Comparison of ENCODE assay signal across 10 mouse cellular contexts in genomic region chr15:79692334-79692733, GRCm38 (mm10). TPM values are rescaled to one million over a fixed set of nuclear protein-coding genes. Genes with fewer than 3 reads are reported as not detected.
DNase-seq lines count a peak whose midpoint lies in the region; ATAC-seq and TF ChIP-seq lines count a peak whose summit lies in the region.
"Had no signal": no experiment of that assay in that cellular context is flagged by ENCODE, and none has a peak within 500 bp of the region (broad histone marks: within the 10 kb centered on the region; RNA-seq: fewer than 3 reads in every experiment).

No protein-coding gene starts in this region.

- TF ChIP-seq POLR2A in kidney, adult 2 months (IDR thresholded peaks at IDR 0.05; ENCODE audit: low read depth, low read length) = no peak

- H3K9ac ChIP-seq in kidney, embryonic 15.5 days = no peak overlapping the region
- H3K9ac ChIP-seq in embryonic facial prominence, embryonic 12.5 days = no peak overlapping the region
- peak overlapping the region; percentile 87 for H3K9ac ChIP-seq in hindbrain, embryonic 13.5 days
- H3K9ac ChIP-seq in midbrain, embryonic 12.5 days (replicated peaks) = no peak overlapping the region

- intact Hi-C loops in gastrocnemius, postnatal 36 days (cut with DNase I) = no loop called here

- peaks cover 14% of the 10 kb centered on the region; the same call in 1 of the 2 replicates for H3K36me3 ChIP-seq in kidney, embryonic 15.5 days
- no peaks in the 10 kb centered on the region for H3K36me3 ChIP-seq in kidney, adult 2 months (ENCODE audit: control insufficient read depth, insufficient read depth, low read length)
- peaks cover 16% of the 10 kb centered on the region; the same call in 1 of the 2 replicates for H3K36me3 ChIP-seq in embryonic facial prominence, embryonic 12.5 days
- peaks cover 12% of the 10 kb centered on the region; the same call in 1 of the 2 replicates for H3K36me3 ChIP-seq in hindbrain, embryonic 13.5 days
- peaks cover 16% of the 10 kb centered on the region for H3K36me3 ChIP-seq in midbrain, embryonic 12.5 days

- H3K4me2 ChIP-seq in kidney, embryonic 15.5 days = peak overlapping the region; percentile 97
- peak overlapping the region; percentile 83 for H3K4me2 ChIP-seq in embryonic facial prominence, embryonic 12.5 days (replicated peaks)
- peak overlapping the region; percentile 96 for H3K4me2 ChIP-seq in hindbrain, embryonic 13.5 days
- H3K4me2 ChIP-seq in midbrain, embryonic 12.5 days (replicated peaks) = peak overlapping the region; percentile 98

- peaks cover 53% of the 10 kb centered on the region for H3K4me1 ChIP-seq in kidney, embryonic 15.5 days
- H3K4me1 ChIP-seq in kidney, adult 2 months (ENCODE audit: control insufficient read depth, insufficient read depth, low read length) = peaks cover 28% of the 10 kb centered on the region
- H3K4me1 ChIP-seq in embryonic facial prominence, embryonic 12.5 days = peaks cover 31% of the 10 kb centered on the region
- peaks cover 49% of the 10 kb centered on the region for H3K4me1 ChIP-seq in hindbrain, embryonic 13.5 days (replicated peaks)
- H3K4me1 ChIP-seq in midbrain, embryonic 12.5 days = peaks cover 42% of the 10 kb centered on the region

- no peaks in the 10 kb centered on the region for H3K9me3 ChIP-seq in kidney, embryonic 15.5 days (replicated peaks)
- H3K9me3 ChIP-seq in embryonic facial prominence, embryonic 12.5 days = no peaks in the 10 kb centered on the region
- H3K9me3 ChIP-seq in hindbrain, embryonic 13.5 days = no peaks in the 10 kb centered on the region
- H3K9me3 ChIP-seq in midbrain, embryonic 12.5 days = no peaks in the 10 kb centered on the region

- no peak for TF ChIP-seq CTCF in kidney, adult 2 months (conservative IDR thresholded peaks at IDR 0.05; ENCODE audit: insufficient read depth, insufficient read length, low read depth, low read length)

- no peaks in the 10 kb centered on the region for H3K27me3 ChIP-seq in kidney, embryonic 15.5 days
- H3K27me3 ChIP-seq in kidney, adult 2 months (replicated peaks; ENCODE audit: control insufficient read depth, insufficient read depth, low read length) = no peaks in the 10 kb centered on the region
- H3K27me3 ChIP-seq in embryonic facial prominence, embryonic 12.5 days = no peaks in the 10 kb centered on the region
- H3K27me3 ChIP-seq in hindbrain, embryonic 13.5 days = no peaks in the 10 kb centered on the region
- 0 out of 2 replicates have a peak, but pooled peaks cover 4% of the 10 kb centered on the region for H3K27me3 ChIP-seq in midbrain, embryonic 12.5 days

- no peak overlapping the region for H3K27ac ChIP-seq in kidney, embryonic 15.5 days
- no peak overlapping the region for H3K27ac ChIP-seq in kidney, adult 2 months (ENCODE audit: insufficient read depth, low read depth, low read length)
- H3K27ac ChIP-seq in embryonic facial prominence, embryonic 12.5 days = no peak overlapping the region
- H3K27ac ChIP-seq in hindbrain, embryonic 13.5 days = no peak overlapping the region
- no peak overlapping the region for H3K27ac ChIP-seq in midbrain, embryonic 12.5 days (replicated peaks)

- DNase-seq in kidney, adult 2 months = no peak
- no peak for DNase-seq in gastrocnemius, postnatal 36 days
- DNase-seq in thymus, postnatal 25 days = no peak
- no peak for DNase-seq in urinary bladder, adult 18-20 months (ENCODE audit: low spot score in 2 of 2)
- DNase-seq: kidney, postnatal 14 days; lung, adult 18-20 months had no signal

- WGBS in kidney, embryonic 15.5 days = 64% methylated on average over 5 of the region's 5 CpGs
- WGBS in kidney, adult 2 months = 84% methylated on average over 5 of the region's 5 CpGs
- 86% methylated on average over 5 of the region's 5 CpGs for WGBS in embryonic facial prominence, embryonic 12.5 days
- WGBS in hindbrain, embryonic 13.5 days = 77% methylated on average over 5 of the region's 5 CpGs
- WGBS in midbrain, embryonic 12.5 days = 77% methylated on average over 5 of the region's 5 CpGs

- ATAC-seq in kidney, embryonic 15.5 days (replicated peaks; ENCODE audit: low FRiP score) = no peak
- ATAC-seq in embryonic facial prominence, embryonic 12.5 days (ENCODE audit: insufficient number of reproducible peaks, insufficient read depth, low FRiP score, low TSS enrichment) = no peak
- ATAC-seq in hindbrain, embryonic 13.5 days (ENCODE audit: low FRiP score) = no peak
- ATAC-seq in midbrain, embryonic 12.5 days (ENCODE audit: low FRiP score, low read depth) = no peak

- no peak overlapping the region for H3K4me3 ChIP-seq in kidney, embryonic 15.5 days (replicated peaks)
- no peak overlapping the region for H3K4me3 ChIP-seq in kidney, adult 2 months (ENCODE audit: insufficient read depth, low read depth, low read length)
- no peak overlapping the region for H3K4me3 ChIP-seq in embryonic facial prominence, embryonic 12.5 days
- H3K4me3 ChIP-seq in hindbrain, embryonic 13.5 days = peak overlapping the region; percentile 70
- H3K4me3 ChIP-seq in midbrain, embryonic 12.5 days = no peak overlapping the region

RNA-seq across cellular contexts. Expression of gene Gtpbp1, which starts 1.7 kb away (rescaled TPM):
- 32.6 and 36.5 TPM in 2 replicates for polyA plus RNA-seq in kidney, embryonic 15.5 days (2015; fragmentation: Nextera tagmentation; extraction: Ambion mirVana)
- polyA plus RNA-seq in kidney, adult 2 months (2012; rRNA removed) = 29.9 and 35.3 TPM in 2 replicates
- polyA plus RNA-seq in embryonic facial prominence, embryonic 12.5 days (2016; fragmentation: Nextera tagmentation; extraction: Ambion mirVana) = 41.5 and 43.6 TPM in 2 replicates
- 44.8 and 45.2 TPM in 2 replicates for polyA plus RNA-seq in hindbrain, embryonic 13.5 days (2015; fragmentation: Nextera tagmentation; extraction: Ambion mirVana)
- polyA plus RNA-seq in midbrain, embryonic 12.5 days (2016; fragmentation: Nextera tagmentation; extraction: Ambion mirVana) = 44.8 and 51.0 TPM in 2 replicates
- 10 to 100 TPM; 22.5 to 24.2 TPM for total RNA-seq in gastrocnemius, postnatal 36 days (2021)

RNA-seq across cellular contexts. Expression of gene Josd1, which starts 4.6 kb away (rescaled TPM):
- 19.0 and 21.1 TPM in 2 replicates for polyA plus RNA-seq in kidney, embryonic 15.5 days (2015; fragmentation: Nextera tagmentation; extraction: Ambion mirVana)
- polyA plus RNA-seq in kidney, adult 2 months (2012; rRNA removed) = 19.5 and 19.9 TPM in 2 replicates
- polyA plus RNA-seq in embryonic facial prominence, embryonic 12.5 days (2016; fragmentation: Nextera tagmentation; extraction: Ambion mirVana) = 30.1 and 32.7 TPM in 2 replicates
- polyA plus RNA-seq in hindbrain, embryonic 13.5 days (2015; fragmentation: Nextera tagmentation; extraction: Ambion mirVana) = 19.1 and 20.2 TPM in 2 replicates
- 24.8 and 27.5 TPM in 2 replicates for polyA plus RNA-seq in midbrain, embryonic 12.5 days (2016; fragmentation: Nextera tagmentation; extraction: Ambion mirVana)
- 10 to 100 TPM; 12.1 to 13.3 TPM for total RNA-seq in gastrocnemius, postnatal 36 days (2021)

RNA-seq across cellular contexts. Expression of gene Tomm22, which starts 21.7 kb away (rescaled TPM):
- 249 and 266 TPM in 2 replicates for polyA plus RNA-seq in kidney, embryonic 15.5 days (2015; fragmentation: Nextera tagmentation; extraction: Ambion mirVana)
- polyA plus RNA-seq in kidney, adult 2 months (2012; rRNA removed) = 38.2 and 52.5 TPM in 2 replicates
- polyA plus RNA-seq in embryonic facial prominence, embryonic 12.5 days (2016; fragmentation: Nextera tagmentation; extraction: Ambion mirVana) = 229 and 235 TPM in 2 replicates
- polyA plus RNA-seq in hindbrain, embryonic 13.5 days (2015; fragmentation: Nextera tagmentation; extraction: Ambion mirVana) = 246 and 253 TPM in 2 replicates
- 252 and 269 TPM in 2 replicates for polyA plus RNA-seq in midbrain, embryonic 12.5 days (2016; fragmentation: Nextera tagmentation; extraction: Ambion mirVana)
- total RNA-seq in gastrocnemius, postnatal 36 days (2021) = 10 to 100 TPM; 56.5 to 60.2 TPM

RNA-seq across cellular contexts. Expression of gene Cby1, which starts 33.3 kb away (rescaled TPM):
- 51.5 and 56.6 TPM in 2 replicates for polyA plus RNA-seq in kidney, embryonic 15.5 days (2015; fragmentation: Nextera tagmentation; extraction: Ambion mirVana)
- polyA plus RNA-seq in kidney, adult 2 months (2012; rRNA removed) = 12.0 and 15.1 TPM in 2 replicates
- 59.9 and 60.3 TPM in 2 replicates for polyA plus RNA-seq in embryonic facial prominence, embryonic 12.5 days (2016; fragmentation: Nextera tagmentation; extraction: Ambion mirVana)
- 84.2 and 85.8 TPM in 2 replicates for polyA plus RNA-seq in hindbrain, embryonic 13.5 days (2015; fragmentation: Nextera tagmentation; extraction: Ambion mirVana)
- 79.7 and 82.0 TPM in 2 replicates for polyA plus RNA-seq in midbrain, embryonic 12.5 days (2016; fragmentation: Nextera tagmentation; extraction: Ambion mirVana)
- total RNA-seq in gastrocnemius, postnatal 36 days (2021) = 10 to 100 TPM; 12.1 to 14.5 TPM

RNA-seq across cellular contexts. Expression of gene Fam227a, which starts 33.6 kb away (rescaled TPM):
- polyA plus RNA-seq in kidney, embryonic 15.5 days (2015; fragmentation: Nextera tagmentation; extraction: Ambion mirVana) = 1.3 and 1.5 TPM in 2 replicates
- 1.3 and 1.5 TPM in 2 replicates for polyA plus RNA-seq in kidney, adult 2 months (2012; rRNA removed)
- polyA plus RNA-seq in embryonic facial prominence, embryonic 12.5 days (2016; fragmentation: Nextera tagmentation; extraction: Ambion mirVana) = 2.6 and 2.9 TPM in 2 replicates
- polyA plus RNA-seq in hindbrain, embryonic 13.5 days (2015; fragmentation: Nextera tagmentation; extraction: Ambion mirVana) = 5.4 and 5.6 TPM in 2 replicates
- 4.6 and 5.4 TPM in 2 replicates for polyA plus RNA-seq in midbrain, embryonic 12.5 days (2016; fragmentation: Nextera tagmentation; extraction: Ambion mirVana)
- total RNA-seq in gastrocnemius, postnatal 36 days (2021) = under 1 TPM; 0.81 to 0.87 TPM
